Mouse (Mus musculus): ENCODE data around the gene Ppp1r14a. TPM values are rescaled to one million over a fixed set of nuclear protein-coding genes. Genes with fewer than 3 reads are reported as not detected.

Gene Ppp1r14a
- polyA plus RNA-seq, 1 experiment from 2014 or later: 35.5 TPM

GRCm38 (mm10) chr7:29281201-29282073 is 7.7 kb upstream of the Ppp1r14a start, which contains the start of gene Spint2:
Gene Spint2 (minus strand): TSS chr7:29281912.
- Histone ChIP-seq H3K9me3 (no peaks in the 10 kb centered on the region), H3K27me3 (ENCODE audit: insufficient read depth, poor library complexity, severe bottlenecking) (peaks cover 58% of the 10 kb centered on the region), H3K4me1 (replicated peaks) (peaks cover 20% of the 10 kb centered on the region), H3K4me3 (peak within 1 kb of the TSS; percentile 73), H3K27ac (peak within 1 kb of the TSS; percentile 85), H3K36me3 (no peaks in the 10 kb centered on the region)
- DNase-seq (ENCODE audit: low spot score): peak; percentile 65
- under 1% methylated on average over 80 of the region's 80 CpGs for WGBS

GRCm38 (mm10) chr7:29282074-29282554 is 7.0 kb upstream of the Ppp1r14a start:
- Histone ChIP-seq H3K27me3 (ENCODE audit: insufficient read depth, poor library complexity, severe bottlenecking) (peaks cover 61% of the 10 kb centered on the region), H3K36me3 (no peaks in the 10 kb centered on the region), H3K4me3 (peak overlapping the region; percentile 73), H3K4me1 (replicated peaks) (peaks cover 20% of the 10 kb centered on the region), H3K27ac (peak overlapping the region; percentile 85), H3K9me3 (no peaks in the 10 kb centered on the region)
- 11% methylated on average over 21 of the region's 21 CpGs for WGBS
- DNase-seq (ENCODE audit: low spot score): no peak

GRCm38 (mm10) chr7:29283876-29284275 is 5.2 kb upstream of the Ppp1r14a start:
- 87% methylated on average over 4 of the region's 4 CpGs for WGBS
- no peaks in the 10 kb centered on the region for H3K9me3 ChIP-seq
- H3K4me3 ChIP-seq: no peak overlapping the region
- no peak overlapping the region for H3K27ac ChIP-seq
- DNase-seq (ENCODE audit: low spot score): no peak
- peaks cover 74% of the 10 kb centered on the region for H3K27me3 ChIP-seq (ENCODE audit: insufficient read depth, poor library complexity, severe bottlenecking)
- H3K36me3 ChIP-seq: no peaks in the 10 kb centered on the region
- H3K4me1 ChIP-seq (replicated peaks): peaks cover 26% of the 10 kb centered on the region

- no peak for DNase-seq (ENCODE audit: low spot score)
- H3K4me3 ChIP-seq: no peak overlapping the region
- H3K27ac ChIP-seq: no peak overlapping the region
- H3K27me3 ChIP-seq (ENCODE audit: insufficient read depth, poor library complexity, severe bottlenecking): peaks cover 70% of the 10 kb centered on the region
- WGBS: 94% methylated on average over 6 of the region's 6 CpGs
- H3K36me3 ChIP-seq: no peaks in the 10 kb centered on the region
- no peaks in the 10 kb centered on the region for H3K9me3 ChIP-seq
- peaks cover 29% of the 10 kb centered on the region for H3K4me1 ChIP-seq (replicated peaks)
Observed at GRCm38 (mm10) chr7:29284523-29284922, 4.6 kb upstream of the Ppp1r14a start.

DNA sequence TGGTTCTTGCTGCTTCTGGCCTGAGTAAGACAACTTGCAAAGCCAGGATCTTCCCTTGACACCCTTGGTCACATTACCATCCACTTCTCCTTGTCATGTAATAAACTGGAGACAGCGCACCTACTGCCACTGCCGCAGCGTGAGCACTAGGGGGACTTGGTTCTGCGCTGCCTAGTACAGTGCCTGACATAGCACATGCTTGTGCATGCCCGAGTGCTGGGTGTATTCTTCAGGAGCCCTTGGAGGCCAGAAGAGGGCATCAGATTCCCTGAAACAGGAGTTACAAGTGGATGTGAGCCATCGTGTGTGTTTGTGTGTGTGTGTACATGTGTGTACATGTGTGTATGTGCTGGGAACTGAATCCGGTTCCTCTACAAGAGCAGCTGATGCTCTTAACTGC is 1.6 kb upstream of the Ppp1r14a start:
- no peak overlapping the region for H3K4me3 ChIP-seq
- DNase-seq (ENCODE audit: low spot score): no peak
- no peaks in the 10 kb centered on the region for H3K36me3 ChIP-seq
- no peaks in the 10 kb centered on the region for H3K9me3 ChIP-seq
- no peak overlapping the region for H3K27ac ChIP-seq
- H3K4me1 ChIP-seq (replicated peaks): peaks cover 42% of the 10 kb centered on the region
- WGBS: 90% methylated on average over 7 of the region's 7 CpGs
- peaks cover 57% of the 10 kb centered on the region for H3K27me3 ChIP-seq (ENCODE audit: insufficient read depth, poor library complexity, severe bottlenecking)

DNA sequence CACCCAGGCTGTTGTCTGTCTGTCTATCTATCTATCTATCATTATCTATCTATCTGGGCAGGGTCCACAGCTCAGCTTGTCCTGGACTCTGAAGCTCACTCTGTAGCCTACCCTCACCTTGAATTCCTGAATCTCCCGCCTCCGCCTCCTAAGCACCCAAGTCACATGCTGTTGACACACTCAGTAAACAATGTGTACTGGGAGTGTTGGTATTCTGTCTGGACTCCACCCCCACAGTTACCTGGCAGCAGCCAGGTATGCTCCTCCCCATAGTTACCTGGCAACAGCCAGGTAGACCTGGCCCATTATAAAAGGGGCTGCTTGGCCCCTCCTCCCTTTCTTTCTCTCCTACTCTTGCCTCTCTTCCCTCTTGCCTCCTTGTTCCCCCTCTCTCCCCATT is 1.0 kb upstream of the Ppp1r14a start:
- DNase-seq (ENCODE audit: low spot score): no peak
- H3K36me3 ChIP-seq: no peaks in the 10 kb centered on the region
- H3K9me3 ChIP-seq: no peaks in the 10 kb centered on the region
- no peak overlapping the region for H3K27ac ChIP-seq
- H3K4me3 ChIP-seq: no peak overlapping the region
- peaks cover 48% of the 10 kb centered on the region for H3K4me1 ChIP-seq (replicated peaks)
- WGBS: 86% methylated on average over 2 of the region's 2 CpGs
- peaks cover 51% of the 10 kb centered on the region for H3K27me3 ChIP-seq (ENCODE audit: insufficient read depth, poor library complexity, severe bottlenecking)

GRCm38 (mm10) chr7:29289856-29290255 is 748 bp downstream of the Ppp1r14a start:
- no peak for DNase-seq (ENCODE audit: low spot score)
- peaks cover 62% of the 10 kb centered on the region for H3K4me1 ChIP-seq (replicated peaks)

GRCm38 (mm10) chr7:29290691-29291485 is 1.8 kb downstream of the Ppp1r14a start:
- peak overlapping the region; percentile 91 for H3K27ac ChIP-seq
- DNase-seq (ENCODE audit: low spot score): peak; percentile 48
- no peaks in the 10 kb centered on the region for H3K9me3 ChIP-seq
- peaks cover 35% of the 10 kb centered on the region for H3K27me3 ChIP-seq (ENCODE audit: insufficient read depth, poor library complexity, severe bottlenecking)
- no peaks in the 10 kb centered on the region for H3K36me3 ChIP-seq
- H3K4me3 ChIP-seq: peak overlapping the region; percentile 65
- peaks cover 62% of the 10 kb centered on the region for H3K4me1 ChIP-seq (replicated peaks)
- WGBS: 48% methylated on average over 11 of the region's 11 CpGs

More at GRCm38 (mm10) chr7:29289856-29290255, 748 bp downstream of the Ppp1r14a start:
- WGBS: 79% methylated on average over 6 of the region's 6 CpGs
- Histone ChIP-seq H3K27ac (peak overlapping the region; percentile 91), H3K4me3 (peak overlapping the region; percentile 65), H3K9me3 (no peaks in the 10 kb centered on the region), H3K36me3 (no peaks in the 10 kb centered on the region), H3K27me3 (ENCODE audit: insufficient read depth, poor library complexity, severe bottlenecking) (peaks cover 43% of the 10 kb centered on the region)

GRCm38 (mm10) chr7:29291616-29292457 is 2.7 kb downstream of the Ppp1r14a start:
- Histone ChIP-seq H3K9me3 (no peaks in the 10 kb centered on the region), H3K4me1 (replicated peaks) (peaks cover 62% of the 10 kb centered on the region), H3K36me3 (no peaks in the 10 kb centered on the region), H3K4me3 (peak overlapping the region; percentile 65), H3K27ac (peak overlapping the region; percentile 91), H3K27me3 (ENCODE audit: insufficient read depth, poor library complexity, severe bottlenecking) (peaks cover 33% of the 10 kb centered on the region)
- DNase-seq (ENCODE audit: low spot score): peak; percentile 74
- WGBS: 25% methylated on average over 7 of the region's 7 CpGs

GRCm38 (mm10) chr7:29292458-29293098 is 3.5 kb downstream of the Ppp1r14a start:
- Histone ChIP-seq H3K36me3 (no peaks in the 10 kb centered on the region), H3K27ac (peak overlapping the region; percentile 91), H3K9me3 (no peaks in the 10 kb centered on the region), H3K4me3 (peak overlapping the region; percentile 65), H3K27me3 (ENCODE audit: insufficient read depth, poor library complexity, severe bottlenecking) (peaks cover 27% of the 10 kb centered on the region), H3K4me1 (replicated peaks) (peaks cover 62% of the 10 kb centered on the region)
- peak; percentile 28 for DNase-seq (ENCODE audit: low spot score)
- WGBS: 24% methylated on average over 8 of the region's 8 CpGs

DNA sequence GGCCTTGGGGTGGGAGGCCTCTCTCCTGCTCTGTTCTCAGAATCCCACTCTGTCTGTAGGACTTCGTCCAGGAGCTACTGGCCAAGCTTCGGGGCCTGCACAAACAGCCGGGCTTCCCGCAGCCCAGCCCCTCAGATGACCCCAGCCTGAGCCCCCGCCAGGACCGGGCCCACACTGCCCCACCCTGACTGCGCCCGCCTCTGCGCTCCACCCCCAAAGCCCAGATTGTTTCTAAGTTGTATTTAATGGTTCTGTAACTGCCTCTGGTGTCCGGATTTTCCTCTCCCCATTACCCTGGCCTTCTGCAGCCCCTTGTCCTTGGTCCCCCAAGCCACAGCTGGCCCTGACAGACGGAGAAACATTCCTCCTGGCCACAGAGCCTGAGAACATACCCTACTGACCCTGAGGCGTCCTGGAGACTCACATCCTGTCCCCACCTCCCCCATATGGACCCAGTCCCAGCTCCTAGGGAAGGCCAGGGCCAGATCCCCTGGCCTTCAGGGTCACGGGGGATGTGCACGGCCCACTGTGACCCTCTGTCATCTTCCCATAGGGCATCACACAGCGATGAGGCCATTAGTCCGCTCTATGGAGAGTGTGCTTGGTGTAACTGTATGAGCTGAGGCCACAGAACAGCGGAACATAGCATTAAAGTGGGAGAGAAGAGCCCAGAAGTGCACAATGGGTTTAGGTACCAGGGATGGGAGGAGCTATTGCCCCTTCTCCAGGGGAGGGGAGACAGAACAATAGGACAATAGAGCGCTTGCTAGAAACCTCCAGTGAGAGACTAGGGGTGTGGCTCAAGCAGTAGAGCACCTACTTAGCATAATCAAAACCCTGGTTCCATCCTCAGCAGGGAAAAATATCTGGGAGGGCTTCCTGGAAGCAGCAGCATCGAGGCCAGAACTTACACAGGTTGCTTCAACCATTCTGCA is 4.3 kb downstream of the Ppp1r14a start:
- Histone ChIP-seq H3K27ac (peak overlapping the region; percentile 91), H3K4me1 (replicated peaks) (peaks cover 61% of the 10 kb centered on the region), H3K4me3 (peak overlapping the region; percentile 65), H3K27me3 (ENCODE audit: insufficient read depth, poor library complexity, severe bottlenecking) (peaks cover 19% of the 10 kb centered on the region), H3K36me3 (no peaks in the 10 kb centered on the region), H3K9me3 (no peaks in the 10 kb centered on the region)
- peak; percentile 60 for DNase-seq (ENCODE audit: low spot score)
- 15% methylated on average over 19 of the region's 19 CpGs for WGBS
